Mouse (Mus musculus) skeletal muscle tissue, adult 2 months (tissue): ENCODE measurements around the gene Hectd1.

Source experiments
- DNase-seq: peaks from one replicate; pipeline ENCODE4 v3.0.0-alpha.2; 2012; ENCODE audit warnings: low read depth, low spot score

Hectd1 gene

DNA sequence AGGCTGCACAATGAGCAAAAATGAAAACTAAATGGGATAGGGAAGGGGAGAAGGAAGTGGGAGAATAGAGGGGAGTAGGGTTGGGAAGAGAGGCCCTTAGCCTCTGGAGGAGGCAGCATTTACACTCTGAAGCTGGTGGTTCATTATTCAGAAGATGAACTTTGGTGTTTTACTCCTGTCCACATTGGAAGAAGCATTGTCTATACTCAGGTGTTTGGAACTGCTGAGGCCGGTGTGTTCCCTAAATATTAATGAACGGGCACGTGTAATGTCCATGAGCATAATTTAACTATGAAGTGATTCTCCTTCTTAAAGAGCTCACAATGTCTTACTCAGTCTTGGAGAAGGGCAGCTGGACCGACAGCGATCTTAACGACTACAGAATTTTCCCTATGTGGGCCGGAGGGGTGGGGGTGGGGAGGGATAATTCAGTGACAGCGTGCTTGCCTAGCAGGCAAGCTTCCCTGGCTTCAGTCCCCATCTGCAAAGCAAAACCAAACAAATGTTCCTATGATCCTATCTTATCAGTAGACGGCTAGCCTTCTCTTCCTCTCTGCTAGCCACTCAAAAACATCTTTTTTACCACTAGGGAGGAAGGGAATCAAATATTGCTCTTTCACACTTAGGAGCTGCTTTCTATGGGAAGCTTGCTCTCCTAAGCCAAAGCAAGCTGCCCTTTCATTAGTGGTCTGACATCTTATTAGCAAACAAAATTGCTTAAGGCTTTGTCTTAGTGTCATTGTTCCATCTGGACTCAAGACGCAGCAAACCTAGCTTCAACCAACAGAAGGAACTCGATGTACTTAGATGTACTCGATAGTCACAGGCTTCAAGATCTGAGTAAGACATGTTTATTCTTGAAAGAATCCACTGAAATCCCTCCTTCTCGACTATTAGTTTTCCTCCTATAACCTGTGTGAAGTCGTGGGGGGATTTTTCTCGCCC, 14.5 kb upstream of the Hectd1 start:
- peak; percentile 39 for DNase-seq

DNA sequence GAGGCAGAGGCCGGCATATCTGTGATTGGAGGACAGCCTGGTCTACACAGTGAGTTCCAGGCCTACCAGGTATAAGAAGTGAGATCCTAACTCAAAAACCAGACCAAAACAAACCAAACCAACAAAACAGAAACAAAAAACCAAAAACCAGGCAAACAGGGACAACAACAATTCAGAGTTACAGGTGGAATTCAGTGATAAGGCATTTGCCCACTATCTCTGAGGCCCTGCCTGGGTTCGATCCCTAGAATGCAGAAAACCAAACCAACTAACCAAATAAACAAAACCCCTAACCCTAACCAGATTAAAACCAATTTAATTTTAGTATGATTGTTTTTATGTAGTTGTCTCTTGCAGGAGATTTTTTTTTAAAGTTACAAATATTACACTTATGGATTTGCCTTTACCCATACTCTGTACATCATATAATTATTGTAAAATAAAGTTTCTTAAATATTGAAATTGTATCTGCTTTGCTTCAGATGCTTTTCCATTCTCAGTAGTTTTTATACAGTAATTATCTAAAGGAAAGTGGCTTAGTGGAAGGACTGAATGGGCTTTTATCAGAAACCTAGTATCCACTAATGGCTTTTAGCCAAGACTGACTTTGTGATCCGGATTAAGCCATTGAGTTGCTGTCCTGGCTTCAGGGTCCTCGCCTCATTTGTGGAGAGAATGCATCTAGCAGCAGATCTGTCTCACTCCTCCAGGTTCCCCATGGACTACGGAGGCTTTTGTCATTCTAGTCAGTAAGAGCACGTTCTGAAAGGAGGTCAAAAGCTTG, 12.9 kb upstream of the Hectd1 start:
- no peak for DNase-seq

DNA sequence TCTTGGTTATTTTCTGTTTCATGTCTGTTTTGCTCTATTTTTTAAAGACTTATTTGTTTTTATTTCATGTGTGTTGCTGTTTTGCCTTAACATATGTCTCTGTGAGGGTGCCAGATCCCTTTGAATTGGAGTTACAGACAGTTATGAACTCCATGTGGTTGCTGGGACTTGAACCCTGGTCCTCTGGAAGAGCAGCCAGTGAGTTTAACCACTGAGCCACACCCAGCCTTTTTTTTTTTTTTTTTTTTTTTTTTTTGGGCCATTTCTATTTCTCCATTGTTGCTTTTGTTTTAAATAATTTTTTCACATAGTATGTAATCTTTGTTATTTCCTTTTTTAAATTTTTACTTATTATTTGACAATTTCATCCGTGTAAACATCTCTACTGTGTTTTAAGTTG, 10.5 kb upstream of the Hectd1 start:
- no peak for DNase-seq

DNA sequence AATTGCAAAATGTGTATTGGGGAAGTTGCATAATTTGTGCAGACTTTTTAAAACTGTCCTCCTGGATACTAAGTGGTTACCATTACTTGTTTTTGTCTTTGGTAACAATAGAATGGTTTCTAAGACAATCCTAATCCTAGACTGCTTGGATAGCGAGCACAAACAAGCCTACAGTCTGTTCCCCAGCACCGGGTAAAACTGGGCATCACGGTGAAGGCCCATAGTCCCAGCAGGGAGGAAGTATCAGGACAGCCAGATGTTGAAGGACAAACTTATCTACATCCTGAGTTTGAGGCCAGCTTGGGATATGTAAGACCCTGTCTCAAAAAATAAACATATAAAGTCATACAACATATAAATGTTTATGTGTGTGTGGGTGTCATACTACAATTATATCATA, 5.9 kb upstream of the Hectd1 start:
- DNase-seq: no peak

DNA sequence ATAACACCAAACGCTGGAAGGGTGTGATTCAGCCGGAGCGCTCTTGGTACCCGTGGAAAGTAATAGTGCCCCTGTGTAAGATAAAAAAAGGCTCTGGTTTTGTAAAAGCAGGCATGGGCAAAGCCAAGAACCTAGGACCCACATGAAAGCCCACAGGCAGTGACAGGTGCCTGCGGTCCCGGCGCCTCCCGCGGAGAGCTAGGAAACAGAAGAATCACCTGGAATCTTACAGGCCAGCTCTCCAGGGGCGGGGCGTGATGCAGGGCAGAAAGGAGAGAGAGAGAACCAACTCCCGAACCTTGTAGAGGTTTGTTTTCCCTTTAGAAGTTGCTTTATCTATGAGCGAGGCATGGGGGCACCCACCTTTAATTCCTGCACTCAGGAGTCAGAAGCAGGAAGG, 2.6 kb upstream of the Hectd1 start:
- DNase-seq: no peak

DNA sequence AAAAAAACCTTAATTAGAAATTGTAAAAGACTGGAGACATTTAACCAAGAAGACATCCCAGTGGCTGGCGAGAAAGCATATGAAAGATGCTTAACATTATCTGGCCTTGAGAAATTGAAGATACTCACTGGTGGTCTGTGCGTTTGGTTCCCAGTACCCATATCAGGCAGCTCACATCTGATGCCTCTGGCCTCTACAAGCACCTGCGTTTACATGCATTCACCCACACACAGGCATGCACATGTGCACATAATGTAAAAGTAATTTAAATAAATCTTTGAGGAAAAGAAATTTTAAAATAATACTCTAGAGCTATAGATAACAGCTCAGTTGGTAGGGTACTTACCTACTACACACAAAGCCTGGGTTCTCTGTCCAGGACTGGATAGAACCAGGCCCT, 2.0 kb upstream of the Hectd1 start:
- no peak for DNase-seq

DNA sequence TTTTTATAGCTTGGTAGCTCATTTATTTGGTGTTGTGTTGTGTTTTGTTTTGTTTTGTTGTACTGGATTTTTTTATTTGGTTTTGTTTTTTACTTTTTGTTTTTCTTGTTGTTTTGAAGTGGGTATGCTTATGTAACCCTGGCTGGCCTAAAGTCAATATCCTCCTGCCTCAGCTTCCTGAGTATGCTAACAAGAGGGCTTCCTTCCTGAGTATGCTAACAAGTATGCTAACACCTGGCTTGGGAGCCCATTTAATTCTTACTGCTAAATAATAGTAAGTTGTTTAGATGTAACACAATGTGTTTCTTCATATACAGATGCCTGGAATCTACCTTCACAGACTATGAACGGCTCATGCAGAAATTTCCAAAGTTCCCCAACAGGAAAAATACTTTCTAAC, 1.3 kb upstream of the Hectd1 start:
- DNase-seq: no peak

DNA sequence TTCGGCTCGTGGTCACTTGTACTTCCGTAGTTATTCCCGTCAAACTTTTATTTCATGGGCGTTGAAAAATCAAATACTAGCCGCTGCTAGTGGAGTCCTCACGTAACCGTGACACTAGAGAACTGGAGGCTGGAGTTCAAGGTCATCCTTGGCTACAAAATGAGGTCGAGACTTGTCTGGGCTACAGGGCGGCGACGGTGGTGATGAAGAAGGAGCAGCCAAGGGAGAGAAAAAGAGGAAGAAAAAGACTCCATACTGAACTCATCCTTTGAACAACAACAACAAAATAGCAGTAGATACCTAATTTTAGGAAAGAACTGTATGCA, 704 bp upstream of the Hectd1 start:
- DNase-seq: peak; percentile 62

DNA sequence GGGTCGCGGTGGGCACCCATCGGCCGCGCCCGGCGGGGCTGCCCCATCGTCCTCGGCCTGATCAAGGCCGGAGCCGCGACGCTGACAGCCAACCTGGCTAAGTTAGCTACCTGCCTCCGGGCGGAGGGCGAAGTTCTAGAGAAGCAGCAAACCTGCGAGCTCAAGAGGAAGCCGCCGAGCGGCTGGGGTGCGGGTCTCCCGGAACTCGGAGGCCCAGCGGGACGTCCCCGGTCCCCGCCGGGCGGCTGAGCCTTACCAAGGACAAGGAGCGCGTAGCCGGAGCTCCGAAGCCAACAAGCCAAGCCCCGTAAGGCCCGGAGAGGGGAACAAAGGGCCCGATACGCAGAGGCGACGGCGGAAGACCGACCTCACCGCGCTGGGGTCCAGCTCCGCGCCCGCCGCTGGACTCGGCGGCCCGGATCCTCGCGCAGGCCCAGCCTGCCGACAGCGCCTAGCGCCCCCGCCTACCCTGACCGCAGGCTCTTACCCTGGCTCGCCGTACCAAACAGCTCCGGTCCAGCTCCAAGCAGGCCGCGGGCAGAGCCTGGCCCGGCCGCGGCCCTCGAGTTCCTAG, 533 bp downstream of the Hectd1 start:
- peak; percentile 32 for DNase-seq

DNA sequence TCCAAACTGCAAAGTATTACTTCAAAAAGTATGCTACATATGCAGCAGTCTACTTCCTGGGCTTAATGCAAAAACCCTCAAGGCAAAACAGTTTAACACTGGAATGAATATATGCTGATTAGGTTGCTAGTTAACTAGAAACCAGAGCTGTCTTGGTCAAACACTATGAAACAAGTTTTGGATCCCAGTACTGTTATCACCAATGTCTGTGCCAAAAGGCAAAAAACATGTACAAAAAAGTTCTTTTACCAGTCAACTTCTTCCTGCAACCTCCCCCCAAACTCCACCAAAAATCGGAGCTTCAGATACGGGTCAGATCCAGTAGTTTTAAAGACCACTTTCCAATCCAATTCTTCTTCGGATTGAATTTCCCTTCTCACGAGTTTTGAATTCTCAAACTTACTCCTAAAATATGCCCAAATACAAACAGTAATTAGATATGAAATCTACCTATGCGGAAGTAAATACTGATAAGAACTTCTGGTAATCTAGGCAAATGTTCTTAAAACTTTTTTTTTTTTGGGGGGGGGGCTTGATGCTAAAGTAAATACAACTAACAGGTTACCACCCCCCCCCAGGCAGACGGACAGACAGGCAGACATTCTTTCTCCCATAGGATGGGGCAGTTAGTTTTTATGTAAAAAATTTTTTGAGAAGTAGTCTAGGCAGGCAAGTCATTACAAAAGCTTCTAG, 1.2 kb downstream of the Hectd1 start:
- DNase-seq: no peak

DNA sequence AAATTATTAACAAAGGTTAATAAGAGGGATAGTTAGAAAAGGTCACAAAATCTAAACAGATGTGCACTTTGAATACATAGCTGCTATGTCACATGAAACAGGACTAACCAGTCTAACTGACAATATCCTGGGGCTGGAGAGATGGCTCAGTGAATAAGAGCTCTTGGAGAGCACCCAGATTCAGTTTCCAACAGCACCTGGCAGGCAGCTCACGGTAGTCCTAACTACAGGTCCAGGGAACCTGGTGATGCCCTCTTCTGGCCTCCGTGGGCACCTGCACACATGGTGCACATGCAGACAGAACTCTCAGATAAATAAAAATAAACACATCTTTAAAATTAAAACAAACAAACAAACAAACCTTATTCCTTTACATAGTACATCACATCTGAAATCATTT, 4.0 kb downstream of the Hectd1 start:
- no peak for DNase-seq

DNA sequence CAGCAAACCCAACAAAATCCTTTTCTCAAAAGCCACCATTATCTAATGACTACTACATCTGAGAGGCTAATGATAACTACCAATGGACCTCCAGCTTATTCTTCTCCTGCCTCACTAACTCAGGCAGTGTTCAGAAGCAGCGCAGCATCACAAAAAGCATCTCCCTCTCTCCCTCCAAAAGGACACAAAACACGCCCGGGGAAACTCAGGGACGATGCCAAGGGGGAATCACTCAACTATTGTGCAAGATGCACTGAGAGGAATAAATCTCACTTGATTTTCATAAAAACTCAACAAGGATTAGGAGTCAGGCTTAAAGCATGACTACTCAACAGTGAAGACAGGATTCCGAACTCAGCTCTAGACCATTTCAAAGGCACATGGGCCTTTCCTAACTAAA, 6.0 kb downstream of the Hectd1 start:
- no peak for DNase-seq

DNA sequence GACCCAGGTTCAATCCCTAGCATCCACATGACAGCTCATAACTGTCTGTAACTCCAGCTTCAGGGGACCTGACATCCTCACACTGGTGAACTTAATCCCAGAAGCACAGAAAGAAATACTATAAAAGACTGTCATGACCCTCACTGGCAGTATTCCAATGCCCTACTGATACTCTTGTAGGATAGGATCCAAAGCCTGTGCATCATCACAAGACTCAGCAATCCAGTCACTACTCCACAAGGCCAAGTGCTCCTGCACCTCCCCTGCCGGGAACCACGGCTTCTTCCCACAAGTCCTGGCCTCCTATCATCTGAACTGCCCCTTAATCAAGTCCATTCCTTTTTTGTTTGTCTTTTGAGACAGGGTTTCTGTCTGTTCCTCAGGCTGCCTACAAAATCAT, 6.5 kb downstream of the Hectd1 start:
- DNase-seq: no peak

DNA sequence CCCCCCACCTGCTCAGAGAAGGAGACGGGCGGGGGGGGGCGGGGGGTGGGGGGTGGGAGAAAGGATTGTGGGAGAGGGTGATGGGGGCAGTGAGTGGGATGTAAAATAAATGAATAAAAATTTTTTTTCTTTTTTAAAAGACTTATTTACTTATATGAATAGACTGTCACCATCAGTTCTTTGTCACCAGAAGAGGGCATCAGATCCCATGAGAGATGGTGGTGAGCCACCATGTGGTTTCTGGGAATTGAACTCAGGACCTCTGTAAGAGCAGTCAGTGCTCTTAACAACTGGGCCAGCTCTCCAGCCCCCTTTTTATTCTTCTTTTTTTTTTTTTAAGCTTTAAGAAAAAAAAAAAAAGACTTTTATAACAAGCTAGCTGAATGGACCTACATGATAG, 7.1 kb downstream of the Hectd1 start:
- DNase-seq: no peak

DNA sequence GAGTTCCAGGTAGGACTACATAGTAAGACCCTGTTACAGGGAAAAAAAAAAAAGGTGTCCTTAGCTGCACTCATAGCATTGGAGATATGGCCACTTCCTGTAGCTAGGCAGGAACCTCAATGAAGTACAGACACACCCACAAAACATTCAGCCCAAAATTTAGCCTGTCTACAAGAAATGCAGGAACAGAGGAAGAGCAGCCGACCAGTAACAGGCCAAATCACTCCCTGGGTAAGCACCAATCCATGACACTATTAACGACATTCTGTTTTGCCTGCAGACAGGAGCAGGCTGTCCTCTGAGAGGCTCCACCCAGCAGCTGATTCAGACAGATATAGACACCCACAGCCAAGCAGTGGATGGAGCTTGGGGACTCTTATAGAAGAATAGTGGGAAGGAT, 8.1 kb downstream of the Hectd1 start:
- no peak for DNase-seq

DNA sequence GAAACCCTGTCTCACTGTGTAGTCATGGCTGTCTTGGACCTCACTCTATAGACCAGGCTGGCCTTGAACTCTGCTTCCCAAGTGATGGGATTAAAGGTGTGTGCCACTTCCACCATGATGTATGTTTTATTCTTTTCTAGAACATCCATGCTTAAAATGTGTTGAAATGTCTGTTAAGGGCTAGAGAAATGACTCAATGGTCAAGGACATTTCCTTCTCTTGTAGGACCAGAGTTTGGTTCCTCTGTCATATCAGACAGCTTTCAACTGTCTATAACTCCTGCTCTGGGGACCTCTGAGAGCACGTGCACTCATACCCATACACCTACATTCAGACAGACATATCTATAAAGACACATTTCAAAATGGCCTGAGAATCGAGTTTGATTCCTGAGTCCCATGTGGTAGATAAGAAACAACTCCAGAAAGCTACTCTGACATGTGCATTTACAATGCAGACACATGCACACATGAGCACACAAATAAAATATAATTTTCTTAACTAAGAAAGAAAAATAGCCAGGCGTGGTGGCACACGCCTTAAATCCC, 9.3 kb downstream of the Hectd1 start:
- DNase-seq: no peak

DNA sequence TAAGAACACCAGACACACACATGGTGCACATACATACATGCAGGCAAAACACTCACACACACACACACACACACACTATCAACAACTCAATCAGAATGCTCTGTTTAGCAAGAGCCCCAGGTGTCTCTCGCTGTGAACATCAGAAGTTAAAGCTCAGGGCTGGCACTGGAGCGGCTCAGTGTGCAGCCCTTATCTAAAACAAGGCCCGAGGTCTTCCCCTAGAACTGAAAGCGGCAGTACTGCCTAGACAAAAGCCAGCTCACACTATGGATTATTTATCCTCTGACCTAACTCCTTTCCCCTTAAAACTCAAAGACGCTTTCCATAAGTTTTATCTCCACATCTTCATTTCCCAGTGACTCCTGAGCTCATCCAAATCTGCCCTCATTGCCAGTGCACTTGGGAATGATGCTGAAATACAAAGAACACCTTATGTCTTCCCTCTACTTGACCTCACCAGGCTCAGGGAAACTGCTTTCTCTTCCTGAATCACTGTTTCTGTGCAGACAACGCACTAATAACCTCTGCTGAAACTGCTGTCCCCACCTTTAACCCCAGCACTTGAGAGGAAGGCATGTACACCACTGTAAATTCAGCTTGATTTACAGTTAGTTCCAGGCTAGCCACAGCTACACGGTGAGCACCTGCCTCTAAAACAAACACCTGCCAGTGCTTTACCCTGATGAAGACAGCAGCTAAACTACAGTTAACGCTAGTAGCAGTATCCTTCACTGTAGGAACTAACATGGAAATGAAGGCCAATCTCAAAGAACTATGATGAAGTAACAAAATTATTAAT, 11.3 kb downstream of the Hectd1 start:
- no peak for DNase-seq

DNA sequence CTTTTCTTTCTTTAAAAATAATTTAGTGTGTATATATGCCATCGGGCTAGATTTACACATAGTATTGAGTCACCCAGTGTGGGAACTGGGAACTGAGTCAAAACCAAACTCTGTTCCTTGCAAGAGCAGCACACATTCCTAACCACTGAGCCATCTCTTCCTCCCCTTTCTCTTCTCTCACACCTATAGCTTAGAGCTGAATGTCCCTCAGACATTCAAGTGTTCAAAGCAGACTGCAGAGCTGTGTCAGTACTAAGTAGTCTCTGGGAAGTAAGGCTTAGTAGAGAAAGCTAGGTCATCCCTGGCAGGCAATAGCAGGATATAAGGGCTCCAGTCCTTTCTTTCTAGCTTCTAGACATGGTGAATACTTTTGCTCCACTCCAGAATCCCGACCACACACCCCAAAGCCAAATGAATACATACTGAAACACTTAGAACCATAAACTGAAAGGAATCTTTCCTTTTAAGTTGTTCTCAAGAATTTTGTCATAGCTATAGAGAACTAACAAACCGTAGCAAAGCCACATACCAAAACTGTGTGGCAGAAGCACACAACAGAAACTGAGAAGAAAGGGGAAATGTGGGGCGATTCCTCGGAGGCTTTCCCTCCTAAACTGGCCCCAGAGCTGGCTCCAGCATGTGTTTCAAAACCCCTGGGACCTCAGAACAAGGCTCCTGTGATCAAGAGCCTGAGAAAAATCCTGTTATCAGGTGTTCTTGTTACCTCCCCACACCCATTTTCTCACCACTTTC, 17.8 kb downstream of the Hectd1 start:
- no peak for DNase-seq

DNA sequence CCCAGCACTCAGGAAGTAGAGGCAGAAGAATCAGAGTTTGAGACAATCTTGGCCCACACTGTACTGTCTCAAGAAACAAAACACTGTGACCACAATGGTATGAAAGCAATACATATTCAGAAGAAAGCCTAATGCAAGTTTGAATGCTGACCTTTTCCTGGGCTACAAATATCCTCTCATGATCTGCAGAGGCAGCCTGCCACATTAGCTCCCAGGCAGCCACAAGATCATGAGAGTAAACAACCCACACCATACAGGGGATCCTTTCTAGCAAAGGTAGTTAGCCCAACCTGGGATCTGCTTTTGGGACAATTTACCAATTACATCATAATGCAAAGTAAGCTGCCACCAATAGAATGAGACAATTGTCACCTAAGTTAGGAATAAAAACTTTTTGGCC, 18.8 kb downstream of the Hectd1 start:
- DNase-seq: peak; percentile 50

DNA sequence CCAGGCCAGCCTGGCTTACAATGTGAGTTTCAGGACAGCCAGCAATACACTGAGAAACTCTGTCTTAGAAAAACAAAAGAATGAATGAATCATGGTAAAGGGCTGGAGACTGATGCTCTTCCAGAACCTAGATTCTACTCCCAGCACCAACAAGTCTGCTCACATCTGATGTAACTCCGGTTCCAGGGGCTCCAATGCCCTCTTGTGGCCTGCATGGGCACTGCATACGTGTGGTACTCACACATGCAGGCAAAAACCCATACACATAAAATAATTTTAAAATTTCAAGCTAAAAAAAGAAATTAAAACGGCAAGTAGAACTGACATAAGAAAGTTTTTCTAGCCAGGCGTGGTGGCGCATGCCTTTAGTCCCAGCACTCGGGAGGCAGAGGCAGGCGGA, 44.5 kb downstream of the Hectd1 start:
- DNase-seq: no peak
